Mouse (Mus musculus) skeletal muscle tissue, adult 2 months (tissue): ENCODE results near the gene Gm21677.
"Not testable (repeated sequence)": the region's sequence is repeated elsewhere in the genome, so short reads cannot be mapped to it uniquely, and the experiment has no call there.

Experiments used
- DNase-seq: peaks from one replicate; pipeline ENCODE4 v3.0.0-alpha.2; 2012; ENCODE audit warnings: low read depth, low spot score

The Gm21677 gene

GRCm38 (mm10) chrY:3306349-3306748, at the start of gene Gm21677:
TSS of gene Gm21677 (minus strand) at chrY:3306449.
- not testable (repeated sequence) for DNase-seq

GRCm38 (mm10) chrY:3345229-3345628, 39.0 kb upstream of the Gm21677 start, which contains the start of gene Gm21693:
TSS of gene Gm21693 (minus strand) at chrY:3345329.
- not testable (repeated sequence) for DNase-seq

DNA sequence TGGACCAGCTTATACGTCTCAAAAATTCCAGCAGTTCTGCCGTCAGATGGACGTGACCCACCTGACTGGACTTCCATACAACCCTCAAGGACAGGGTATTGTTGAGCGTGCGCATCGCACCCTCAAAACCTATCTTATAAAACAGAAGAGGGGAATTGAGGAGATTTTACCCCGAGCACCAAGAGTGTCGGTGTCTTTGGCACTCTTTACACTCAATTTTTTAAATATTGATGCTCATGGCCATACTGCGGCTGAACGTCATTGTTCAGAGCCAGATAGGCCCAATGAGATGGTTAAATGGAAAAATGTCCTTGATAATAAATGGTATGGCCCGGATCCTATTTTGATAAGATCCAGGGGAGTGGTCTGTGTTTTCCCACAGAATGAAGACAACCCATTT, 34.4 kb upstream of the Gm21677 start:
- DNase-seq = not testable (repeated sequence)
